Mouse (Mus musculus) thymus, postnatal 10 days (tissue): ENCODE data around the gene Fzd7.
"Not testable (repeated sequence)": the region's sequence is repeated elsewhere in the genome, so short reads cannot be mapped to it uniquely, and the experiment has no call there.

Source experiments
- DNase-seq, 2 experiments: peaks; one replicate each; pipeline ENCODE4 v3.0.0; 2021; ENCODE audit warnings: low spot score in 2 of 2

Fzd7 gene

GRCm38 (mm10) chr1:59482331-59482695 lies at the start of gene Fzd7:
Gene Fzd7, plus strand, starts transcription at chr1:59482424.
- DNase-seq, result no peak

GRCm38 (mm10) chr1:59433296-59433695 lies 48.9 kb upstream of the Fzd7 start:
- DNase-seq, result no peak

- no peak for DNase-seq
Observed at GRCm38 (mm10) chr1:59434071-59434470, 48.2 kb upstream of the Fzd7 start.

- no peak for DNase-seq
Observed at GRCm38 (mm10) chr1:59435270-59435669, 47.0 kb upstream of the Fzd7 start.

GRCm38 (mm10) chr1:59436321-59436720 lies 45.9 kb upstream of the Fzd7 start:
- DNase-seq, result no peak

- DNase-seq, result no peak
Observed at GRCm38 (mm10) chr1:59437927-59438326, 44.3 kb upstream of the Fzd7 start.

GRCm38 (mm10) chr1:59438330-59438729 lies 43.9 kb upstream of the Fzd7 start:
- DNase-seq, result no peak

- no peak for DNase-seq
Observed at GRCm38 (mm10) chr1:59439252-59439651, 43.0 kb upstream of the Fzd7 start.

- DNase-seq, result no peak
Observed at GRCm38 (mm10) chr1:59439941-59440340, 42.3 kb upstream of the Fzd7 start.

GRCm38 (mm10) chr1:59442721-59443120 lies 39.5 kb upstream of the Fzd7 start:
- not testable (repeated sequence) for DNase-seq

- no peak for DNase-seq
Observed at GRCm38 (mm10) chr1:59444127-59444660, 38.0 kb upstream of the Fzd7 start.

- DNase-seq, result no peak
Observed at GRCm38 (mm10) chr1:59445242-59445641, 37.0 kb upstream of the Fzd7 start.

- DNase-seq, result no peak
Observed at GRCm38 (mm10) chr1:59448497-59449270, 33.5 kb upstream of the Fzd7 start.

GRCm38 (mm10) chr1:59449423-59449822 lies 32.8 kb upstream of the Fzd7 start:
- no peak for DNase-seq

GRCm38 (mm10) chr1:59450896-59451295 lies 31.3 kb upstream of the Fzd7 start:
- DNase-seq, result no peak

- no peak for DNase-seq
Observed at GRCm38 (mm10) chr1:59451584-59451983, 30.6 kb upstream of the Fzd7 start.

GRCm38 (mm10) chr1:59456825-59457224 lies 25.4 kb upstream of the Fzd7 start:
- no peak for DNase-seq

- DNase-seq, result no peak
Observed at GRCm38 (mm10) chr1:59457873-59458272, 24.4 kb upstream of the Fzd7 start.

- DNase-seq, result no peak
Observed at GRCm38 (mm10) chr1:59458886-59459285, 23.3 kb upstream of the Fzd7 start.

GRCm38 (mm10) chr1:59464696-59465639 lies 17.3 kb upstream of the Fzd7 start:
- DNase-seq, result no peak

- DNase-seq, result no peak
Observed at GRCm38 (mm10) chr1:59465640-59466008, 16.6 kb upstream of the Fzd7 start.

- DNase-seq, result no peak
Observed at GRCm38 (mm10) chr1:59469170-59469569, 13.1 kb upstream of the Fzd7 start.

GRCm38 (mm10) chr1:59470766-59471165 lies 11.5 kb upstream of the Fzd7 start:
- DNase-seq, result no peak
